Mouse (Mus musculus): Measurements from ENCODE around the gene Emc9. TPM values are rescaled to one million over a fixed set of nuclear protein-coding genes. Genes with fewer than 3 reads are reported as not detected.
A peak's percentile ranks its signal among the peaks of the same experiment; 100 is the strongest.

Emc9 gene
- total RNA-seq, 2 experiments from 2014 or later = 10.5 to 11.2 TPM

GRCm38 (mm10) chr14:55591331-55591891, 6.3 kb upstream of the Emc9 start, which contains the start of gene Rnf31:
Gene Rnf31, plus strand, starts transcription at chr14:55591708.
- ATAC-seq (ENCODE audit: poor library complexity, severe bottlenecking) = peak; percentile 81

GRCm38 (mm10) chr14:55590748-55591330, 5.7 kb upstream of the Emc9 start, which contains the start of gene Psme2:
Gene Psme2, minus strand, starts transcription at chr14:55591113.
- peak; percentile 77 for ATAC-seq (ENCODE audit: poor library complexity, severe bottlenecking)

DNA sequence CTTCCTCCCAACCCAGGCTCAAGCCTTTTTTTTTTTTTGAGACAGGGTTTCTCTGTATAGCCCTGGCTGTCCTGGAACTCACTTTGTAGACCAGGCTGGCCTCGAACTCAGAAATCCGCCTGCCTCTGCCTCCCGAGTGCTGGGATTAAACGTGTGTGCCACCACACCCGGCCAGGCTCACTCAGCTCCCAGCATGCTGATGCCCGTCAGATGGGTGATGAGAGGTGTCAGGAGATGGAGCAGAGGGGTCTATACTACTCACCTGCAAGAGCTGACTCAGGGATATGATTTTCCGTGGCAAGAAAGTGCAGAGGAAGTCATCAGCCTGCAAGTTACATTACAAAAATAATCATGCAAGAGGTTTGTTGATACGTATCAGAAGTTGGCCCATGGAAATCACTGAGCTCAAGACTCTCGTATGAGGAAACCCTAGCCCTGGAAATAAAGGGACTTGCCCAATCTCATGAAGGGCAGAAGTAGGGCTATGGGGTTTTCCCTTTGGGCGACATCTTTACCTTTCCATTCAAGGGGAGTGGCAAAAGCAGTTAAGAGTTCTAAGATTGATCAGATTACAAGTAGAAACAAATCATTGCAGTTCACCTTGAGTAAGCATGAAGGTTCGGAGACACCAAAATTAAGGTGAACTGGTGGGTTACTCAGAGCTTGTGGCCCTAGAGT, 4.8 kb upstream of the Emc9 start:
- no peak for ATAC-seq (ENCODE audit: poor library complexity, severe bottlenecking)

GRCm38 (mm10) chr14:55589271-55589670, 4.2 kb upstream of the Emc9 start:
- no peak for ATAC-seq (ENCODE audit: poor library complexity, severe bottlenecking)

DNA sequence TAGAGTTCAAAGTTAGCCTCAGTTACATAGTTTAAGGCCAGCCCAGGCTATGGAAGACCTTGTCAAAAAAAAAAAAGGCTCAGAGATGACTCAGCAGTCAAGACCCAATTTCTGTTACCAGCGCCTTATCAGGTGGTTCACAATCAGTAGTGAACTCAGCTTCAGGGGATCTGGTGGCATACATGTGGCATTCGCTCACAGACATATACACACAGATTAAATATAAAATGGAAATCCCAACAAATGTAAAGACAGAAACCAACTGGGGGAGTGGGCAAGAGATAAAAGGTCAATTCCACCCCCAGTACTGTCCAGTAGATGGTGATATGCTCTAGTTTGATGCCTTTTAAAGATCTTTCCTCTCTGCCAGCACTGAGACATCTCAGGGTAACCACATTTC, 1.0 kb upstream of the Emc9 start:
- ATAC-seq (ENCODE audit: poor library complexity, severe bottlenecking) = no peak

DNA sequence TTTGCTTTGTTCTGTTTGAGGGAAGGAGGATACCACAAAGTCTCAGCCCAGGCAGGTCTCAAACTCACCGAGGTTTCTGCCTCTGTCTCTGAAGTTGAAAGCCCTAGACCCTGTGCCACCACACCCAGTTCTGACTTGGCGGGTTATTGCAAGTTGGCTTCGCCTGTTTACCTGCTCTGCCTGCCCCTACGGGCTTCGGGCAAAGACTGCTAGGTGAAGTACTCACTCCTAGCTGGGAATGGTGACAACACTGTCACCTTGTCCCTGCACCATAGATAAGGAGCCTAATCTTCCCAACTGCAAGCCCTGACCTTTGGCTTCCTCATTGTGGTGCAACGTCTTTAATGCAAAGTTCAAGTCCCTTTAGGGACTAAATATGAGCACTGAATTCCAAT, 461 bp upstream of the Emc9 start:
- ATAC-seq (ENCODE audit: poor library complexity, severe bottlenecking) = 0 out of 2 replicates have a peak, but pooled peaks have one; percentile 9

- no peak for ATAC-seq (ENCODE audit: poor library complexity, severe bottlenecking)
These were observed 800 bp downstream of the Emc9 start for GRCm38 (mm10) chr14:55584303-55584701.

GRCm38 (mm10) chr14:55581981-55582681, 3.0 kb downstream of the Emc9 start:
- ATAC-seq (ENCODE audit: poor library complexity, severe bottlenecking) = no peak

GRCm38 (mm10) chr14:55580731-55581130, 4.4 kb downstream of the Emc9 start:
- no peak for ATAC-seq (ENCODE audit: poor library complexity, severe bottlenecking)

GRCm38 (mm10) chr14:55579511-55580496, 5.3 kb downstream of the Emc9 start:
- no peak for ATAC-seq (ENCODE audit: poor library complexity, severe bottlenecking)

- peak; percentile 14 for ATAC-seq (ENCODE audit: poor library complexity, severe bottlenecking)
These were observed 6.3 kb downstream of the Emc9 start for GRCm38 (mm10) chr14:55578668-55579269.

- ATAC-seq (ENCODE audit: poor library complexity, severe bottlenecking) = peak; percentile 91
These were observed 7.0 kb downstream of the Emc9 start, which contains the start of gene Psme1 for GRCm38 (mm10) chr14:55577871-55578667. Gene Psme1, plus strand, starts transcription at chr14:55578123.

GRCm38 (mm10) chr14:55576376-55576775, 8.7 kb downstream of the Emc9 start:
- ATAC-seq (ENCODE audit: poor library complexity, severe bottlenecking) = peak; percentile 55

- ATAC-seq (ENCODE audit: poor library complexity, severe bottlenecking) = no peak
These were observed 9.4 kb downstream of the Emc9 start for GRCm38 (mm10) chr14:55575711-55576110.

DNA sequence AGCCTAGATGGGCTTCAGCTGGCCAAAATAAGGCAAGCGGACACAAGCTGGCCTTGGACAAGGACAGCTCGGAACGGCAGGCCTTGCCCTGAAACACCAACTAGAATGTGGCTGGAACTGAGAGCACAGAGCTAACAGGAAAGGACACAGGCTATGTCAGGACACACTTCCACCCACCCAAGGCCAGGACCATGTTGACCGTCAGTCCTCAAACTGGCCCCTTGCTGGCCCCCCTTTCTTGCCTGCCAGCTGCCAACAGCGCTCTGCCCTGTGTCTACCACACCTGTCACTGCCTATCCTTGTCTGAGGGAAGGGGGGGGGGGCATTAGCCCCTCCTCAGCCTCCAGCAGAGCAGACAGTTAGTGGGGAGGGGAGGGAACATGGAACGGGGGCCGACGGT, 9.8 kb downstream of the Emc9 start, which contains the start of gene Fitm1:
Gene Fitm1 (plus strand): TSS at position 316 of the 400 bp plus-strand sequence.
- ATAC-seq (ENCODE audit: poor library complexity, severe bottlenecking) = no peak

DNA sequence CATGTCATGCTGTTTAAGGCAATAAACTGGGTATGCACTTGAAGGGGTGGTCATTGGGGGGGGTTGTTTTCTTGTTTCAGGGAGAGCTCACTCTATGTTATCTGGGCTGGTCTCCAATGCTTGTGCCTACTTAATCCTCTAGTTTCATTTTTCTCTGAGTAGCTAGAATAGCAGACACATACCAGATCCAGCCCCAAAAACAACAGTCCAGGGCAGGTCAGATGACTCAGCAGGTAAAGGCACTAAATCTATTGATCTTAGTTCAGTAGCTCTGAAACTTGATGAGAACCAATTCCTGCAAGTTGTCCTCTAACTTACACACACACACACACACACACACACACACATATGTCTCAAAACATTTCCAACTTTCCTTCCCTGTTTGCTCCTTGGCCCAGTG, 13.3 kb downstream of the Emc9 start:
- no peak for ATAC-seq (ENCODE audit: poor library complexity, severe bottlenecking)

DNA sequence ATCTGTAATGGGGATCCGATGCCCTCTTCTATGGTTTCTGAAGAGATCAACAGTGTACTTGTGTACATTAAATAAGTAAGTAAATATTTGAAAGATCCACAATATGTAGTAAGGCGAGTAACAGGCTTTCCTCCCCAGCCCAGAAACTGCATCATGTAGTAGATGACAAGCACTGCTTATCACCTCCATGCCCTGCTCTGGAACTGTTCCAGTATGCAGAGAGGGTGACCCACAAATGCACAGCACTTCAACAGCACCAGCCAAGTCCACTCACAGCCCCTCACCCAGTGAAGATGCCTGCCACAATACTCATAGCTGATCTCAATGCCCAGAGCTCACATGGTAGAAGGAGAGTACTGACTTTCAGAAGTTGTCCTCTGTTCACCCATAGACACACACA, 14.5 kb downstream of the Emc9 start:
- no peak for ATAC-seq (ENCODE audit: poor library complexity, severe bottlenecking)

DNA sequence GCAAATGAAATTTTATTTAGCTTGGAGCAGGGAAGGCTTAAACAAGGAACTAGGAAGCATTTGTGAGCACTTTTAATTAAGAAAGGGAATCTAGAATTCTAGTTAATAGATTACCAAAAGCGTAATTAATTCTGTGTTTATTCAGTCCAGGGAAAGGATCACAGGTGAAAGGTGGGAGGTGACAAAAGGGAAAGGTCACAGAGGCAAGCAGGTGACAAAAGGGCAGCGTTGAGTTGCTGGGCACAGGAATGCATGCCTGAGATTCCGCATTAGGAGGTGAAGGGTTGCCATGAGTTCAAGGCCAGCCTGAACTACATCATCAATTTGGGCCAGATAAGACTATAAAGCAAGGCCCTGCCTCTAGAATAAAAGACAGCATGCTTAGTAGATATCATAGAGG, 17.6 kb downstream of the Emc9 start:
- no peak for ATAC-seq (ENCODE audit: poor library complexity, severe bottlenecking)

DNA sequence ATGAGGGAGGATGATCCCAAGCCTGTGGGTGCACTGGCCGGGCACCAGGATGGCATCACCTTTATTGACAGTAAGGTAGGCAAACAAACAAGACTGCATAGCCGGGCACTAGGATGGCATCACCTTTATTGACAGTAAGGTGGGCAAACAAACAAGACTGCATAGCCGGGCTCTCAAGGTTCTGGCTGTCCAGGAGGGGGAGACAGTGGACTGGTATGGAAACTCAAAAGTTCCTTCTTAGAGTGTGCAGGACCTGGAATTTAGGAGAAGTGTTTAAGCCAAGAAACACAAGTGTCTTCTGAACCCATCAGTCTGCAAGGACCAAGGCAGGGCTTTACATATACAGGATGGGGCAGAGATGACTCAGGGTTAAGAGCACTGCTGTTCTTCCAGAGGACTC, 19.4 kb downstream of the Emc9 start:
- no peak for ATAC-seq (ENCODE audit: poor library complexity, severe bottlenecking)
